Mouse (Mus musculus) gastrocnemius, postnatal 25 days (tissue): ENCODE measurements around the gene Cltc. TPM values are rescaled to one million over a fixed set of nuclear protein-coding genes. Genes with fewer than 3 reads are reported as not detected.
"Not testable (repeated sequence)": the region's sequence is repeated elsewhere in the genome, so short reads cannot be mapped to it uniquely, and the experiment has no call there.

Source experiments
- DNase-seq: peaks from one replicate; pipeline ENCODE4 v3.0.0; 2022
- total RNA-seq, 2 experiments: library from RNA; stranded (reverse); gene quantifications; 1 replicate in 1 of 2; 2 replicates in 1 of 2; pipeline ENCODE4 v1.2.3; 2021

Cltc gene
- total RNA-seq, 2 experiments from 2014 or later, result 111 to 112 TPM

- no peak for DNase-seq
Observed at GRCm38 (mm10) chr11:86738956-86739355, 18.4 kb downstream of the Cltc start.

DNA sequence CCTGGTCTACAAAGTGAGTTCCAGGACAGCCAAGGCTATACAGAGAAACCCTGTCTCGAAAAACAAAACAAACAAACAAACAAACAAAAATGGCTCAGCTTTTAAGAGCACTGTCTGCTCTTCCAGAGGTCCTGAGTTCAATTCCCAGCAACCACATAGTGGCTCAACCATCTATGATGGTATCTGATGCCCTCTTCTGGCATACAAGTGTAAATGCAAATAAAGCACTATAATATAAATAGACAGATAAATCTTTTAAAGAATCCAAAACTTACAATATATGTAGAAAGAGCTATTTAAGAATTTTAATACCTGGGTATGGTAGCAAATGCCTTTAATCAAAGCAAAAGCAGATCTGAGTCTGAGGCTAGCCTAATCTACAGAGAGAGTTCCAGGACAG is 19.1 kb downstream of the Cltc start:
- DNase-seq, result not testable (repeated sequence)

- no peak for DNase-seq
Observed at GRCm38 (mm10) chr11:86737301-86738000, 19.9 kb downstream of the Cltc start.

DNA sequence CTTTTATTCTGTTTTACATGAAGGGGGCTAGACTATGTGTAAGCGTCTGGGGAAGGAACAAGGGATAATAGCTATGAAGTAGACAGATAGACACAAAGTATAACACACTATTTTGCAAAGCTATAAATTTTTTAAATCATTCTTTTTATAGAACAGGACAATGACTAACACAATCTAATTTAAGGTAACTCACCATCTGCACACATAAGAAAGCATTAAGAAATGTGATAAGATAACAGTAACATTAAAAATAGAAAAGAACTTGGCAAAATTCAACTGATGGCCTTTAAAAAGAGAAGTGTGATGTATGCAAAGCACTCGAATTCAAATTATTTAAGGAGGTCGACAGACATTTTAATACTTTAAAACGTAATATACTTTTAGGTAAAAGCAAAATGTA is 22.4 kb downstream of the Cltc start:
- DNase-seq, result no peak

DNA sequence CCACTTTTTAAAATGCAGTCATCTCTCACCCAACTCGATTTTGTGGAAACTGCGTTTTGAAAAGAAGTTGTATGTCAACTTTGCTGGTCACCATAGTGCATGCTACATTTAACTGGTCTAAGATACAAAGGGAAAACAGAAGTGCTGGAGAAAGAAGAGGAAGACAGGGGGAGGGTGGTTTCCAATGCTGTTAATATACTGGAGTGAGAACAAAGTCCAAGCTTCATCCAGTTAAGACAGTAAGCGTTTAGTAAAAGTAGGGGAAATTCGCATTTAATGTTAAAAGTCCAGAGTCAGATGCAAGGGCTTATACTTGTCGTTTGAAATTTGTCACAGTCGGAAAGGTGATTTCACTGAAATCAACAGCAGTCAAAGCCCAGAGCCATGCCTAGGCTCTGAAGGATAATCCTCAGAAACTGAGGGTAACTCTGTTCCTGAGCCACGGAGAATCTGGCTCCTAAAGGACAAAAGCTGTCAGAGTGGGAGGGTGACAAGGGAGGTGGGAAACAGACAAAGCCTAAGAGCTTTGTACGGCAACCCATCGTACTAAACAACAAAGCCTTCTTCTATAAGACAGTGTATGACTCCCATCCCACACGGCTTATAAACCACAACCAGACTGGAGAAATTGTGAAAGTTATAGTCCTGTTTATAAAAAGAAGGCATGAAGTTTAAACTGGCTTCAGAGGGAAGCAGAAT is 23.0 kb downstream of the Cltc start:
- no peak for DNase-seq

- DNase-seq, result no peak
Observed at GRCm38 (mm10) chr11:86731443-86731842, 25.9 kb downstream of the Cltc start.

- DNase-seq, result no peak
Observed at GRCm38 (mm10) chr11:86725607-86726006, 31.8 kb downstream of the Cltc start.

- DNase-seq, result no peak
Observed at GRCm38 (mm10) chr11:86724982-86725381, 32.4 kb downstream of the Cltc start.

DNA sequence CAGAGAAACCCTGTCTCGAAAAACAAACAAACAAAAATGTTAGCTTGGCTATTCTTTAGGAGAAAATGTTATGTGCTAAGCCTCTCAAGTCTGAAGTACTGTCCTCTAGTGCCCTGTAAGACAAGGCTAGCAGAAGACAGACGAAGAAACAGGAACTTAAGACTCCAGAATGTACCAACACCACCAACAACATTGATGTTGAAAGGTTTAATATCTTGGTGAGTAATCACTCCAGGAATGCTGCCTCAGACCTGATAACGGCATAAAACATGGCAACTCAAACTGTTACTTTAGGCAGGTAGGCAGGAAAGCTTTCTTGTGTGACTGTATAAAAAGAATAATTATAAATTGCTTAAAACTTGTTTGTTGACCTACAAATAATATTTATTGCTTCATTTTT is 33.4 kb downstream of the Cltc start:
- no peak for DNase-seq

- DNase-seq, result no peak
Observed at GRCm38 (mm10) chr11:86719390-86719789, 38.0 kb downstream of the Cltc start.

DNA sequence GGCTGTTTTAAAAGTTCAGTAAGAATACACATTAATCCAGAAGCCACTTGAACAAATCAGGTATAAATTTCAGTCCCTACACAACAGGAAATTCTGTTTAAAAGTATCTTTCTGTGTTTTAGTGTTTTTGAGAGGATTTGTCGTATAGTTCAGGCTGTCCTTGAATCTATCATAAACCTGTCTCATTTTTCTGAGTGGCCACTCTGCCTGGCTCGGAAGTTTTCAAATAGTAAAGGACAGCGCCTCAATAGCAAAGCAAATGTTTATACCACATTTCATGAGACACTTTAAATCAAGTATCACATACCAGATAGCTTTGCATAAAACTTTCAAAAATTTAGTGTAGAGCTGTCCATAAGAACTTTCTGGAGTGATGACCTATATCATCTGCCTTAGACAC is 39.0 kb downstream of the Cltc start:
- no peak for DNase-seq

- DNase-seq, result no peak
Observed at GRCm38 (mm10) chr11:86717306-86718065, 39.9 kb downstream of the Cltc start.

DNA sequence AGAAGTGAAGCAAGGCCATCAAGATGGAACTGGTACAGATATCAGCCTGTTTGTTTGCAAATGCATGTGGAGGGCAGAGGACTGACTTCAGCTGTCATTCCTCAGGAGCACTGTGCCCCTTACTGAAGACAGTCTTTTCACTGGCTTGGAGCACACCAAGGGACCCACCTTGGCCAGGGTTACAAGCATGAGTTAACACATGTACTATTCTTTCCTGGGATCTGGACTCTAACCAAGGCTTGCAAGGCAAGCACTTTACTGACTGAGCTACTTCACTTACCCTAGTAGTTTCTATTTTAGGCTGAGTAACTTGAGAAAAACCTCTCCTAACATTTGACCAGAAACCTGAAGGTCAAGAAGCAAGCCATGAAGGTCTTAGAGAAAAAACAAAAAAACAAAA is 42.8 kb downstream of the Cltc start:
- DNase-seq, result peak; percentile 26

- DNase-seq, result no peak
Observed at GRCm38 (mm10) chr11:86701151-86701550, 56.2 kb downstream of the Cltc start.

DNA sequence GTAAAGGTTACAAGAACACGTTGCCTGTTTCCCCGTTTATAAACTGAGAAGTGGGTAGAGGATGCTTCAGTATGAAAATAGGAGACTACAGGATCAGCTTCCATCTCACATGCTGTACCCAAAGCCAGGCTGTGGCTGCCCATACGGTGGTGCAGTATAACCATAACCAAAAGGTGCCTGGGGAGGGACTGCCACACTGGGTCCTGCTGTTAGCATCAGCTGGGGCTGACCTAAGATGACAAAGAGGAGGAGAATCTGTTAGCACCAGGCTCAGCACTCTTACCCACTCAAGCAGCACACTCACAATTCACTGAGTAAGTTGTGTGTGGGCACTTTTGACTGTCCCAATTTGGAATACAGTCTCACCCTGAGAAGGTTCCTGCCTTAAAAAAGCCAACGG is 61.9 kb downstream of the Cltc start:
- no peak for DNase-seq

- no peak for DNase-seq
Observed at GRCm38 (mm10) chr11:86692546-86692945, 64.8 kb downstream of the Cltc start.

GRCm38 (mm10) chr11:86691956-86692355 is 65.4 kb downstream of the Cltc start:
- DNase-seq, result no peak

- no peak for DNase-seq
Observed at GRCm38 (mm10) chr11:86691482-86691881, 65.9 kb downstream of the Cltc start.

DNA sequence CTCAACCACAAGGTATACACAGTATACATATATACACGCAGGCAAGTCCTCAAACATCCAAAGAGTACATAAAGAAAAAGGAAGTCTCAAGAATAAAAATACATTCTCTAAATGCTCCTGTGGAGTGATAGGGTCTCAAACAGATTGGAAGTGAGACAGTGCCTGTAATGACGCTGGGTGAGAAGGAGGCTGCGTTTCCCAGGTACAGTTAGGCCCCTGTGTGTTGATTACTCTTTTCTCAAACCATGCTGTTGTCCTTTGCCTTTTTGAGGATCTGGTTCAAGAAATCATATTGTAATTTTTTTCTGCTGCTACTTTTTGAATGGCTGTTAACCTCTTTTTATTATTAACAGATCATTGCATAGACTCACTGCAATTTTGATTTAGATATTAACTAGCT is 67.0 kb downstream of the Cltc start:
- DNase-seq, result no peak

- no peak for DNase-seq
Observed at GRCm38 (mm10) chr11:86685366-86685765, 72.0 kb downstream of the Cltc start.

DNA sequence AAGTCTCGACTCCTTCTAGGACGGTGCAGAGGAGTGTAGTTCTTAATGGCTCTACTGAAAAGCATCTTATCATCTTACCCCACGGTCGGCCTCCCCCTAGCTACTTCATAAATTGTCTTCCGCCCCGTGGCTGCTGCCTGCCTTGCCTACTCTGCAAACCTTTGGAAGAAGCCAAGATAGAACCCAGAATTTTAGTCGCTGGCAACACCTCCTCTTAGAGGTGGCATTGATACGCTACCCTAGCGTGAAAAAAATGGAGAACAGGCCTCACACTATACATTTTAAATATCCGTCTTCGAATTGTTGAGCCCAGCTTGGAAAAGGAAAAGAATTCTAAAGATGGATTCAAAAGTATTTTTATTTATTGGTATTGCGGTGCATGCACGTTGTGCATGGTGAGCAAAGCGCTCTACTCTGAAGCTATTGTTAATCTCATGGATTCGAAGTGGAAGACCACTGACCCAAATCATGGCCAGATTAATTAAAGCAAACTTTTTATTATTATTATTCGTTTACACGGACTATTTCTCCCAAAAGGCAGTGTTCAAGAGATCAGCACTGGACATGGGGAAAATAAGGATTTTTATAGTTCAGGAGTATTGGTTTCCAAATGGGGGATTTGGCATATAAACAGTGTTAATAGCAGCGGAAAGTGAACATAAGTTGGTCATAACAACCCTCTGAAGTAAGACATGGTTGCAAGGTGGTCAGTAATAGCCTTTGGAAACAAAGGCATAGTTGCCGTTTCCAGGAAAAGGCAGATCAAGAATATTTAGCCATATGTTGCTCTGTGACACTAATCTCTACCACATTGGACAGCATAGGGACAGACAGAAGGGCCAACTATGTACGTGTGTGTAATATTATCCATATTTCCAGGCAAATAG is 73.0 kb downstream of the Cltc start:
- DNase-seq, result no peak
